Mouse (Mus musculus): Measurements from ENCODE around the gene B3gnt3. TPM values are rescaled to one million over a fixed set of nuclear protein-coding genes. Genes with fewer than 3 reads are reported as not detected.
"Not testable (repeated sequence)": the region's sequence is repeated elsewhere in the genome, so short reads cannot be mapped to it uniquely, and the experiment has no call there.

Gene B3gnt3
- total and polyA plus RNA-seq, 2 experiments from 2014 or later: 6.4 to 8.7 TPM

- Histone ChIP-seq H3K4me2 (ENCODE audit: low read depth, low read length) (peak overlapping the region; percentile 39), H3K27ac (ENCODE audit: low read depth) (no peak overlapping the region), H3K27me3 (ENCODE audit: control insufficient read depth, insufficient read depth, low read length) (peaks cover 36% of the 10 kb centered on the region; the same call in 1 of the 2 replicates), H3K4me1 (ENCODE audit: control insufficient read depth, insufficient read depth) (no peaks in the 10 kb centered on the region), H3K4me3 (ENCODE audit: low read depth, low read length) (no peak overlapping the region), H3K9ac (replicated peaks; ENCODE audit: low read depth, low read length) (no peak overlapping the region), H3K36me3 (replicated peaks; ENCODE audit: control insufficient read depth, insufficient read depth, low read length) (no peaks in the 10 kb centered on the region), H3K9me3 (replicated peaks; ENCODE audit: control insufficient read depth, low read length) (no peaks in the 10 kb centered on the region)
- ATAC-seq (ENCODE audit: insufficient read depth, low read depth) (peak; percentile 64; the same call in 1 of the 2 replicates), DNase-seq (ENCODE audit: low spot score) (no peak)
- WGBS: 24% methylated on average over 25 of the region's 25 CpGs
- TF ChIP-seq CTCF (IDR thresholded peaks at IDR 0.05; ENCODE audit: low read depth) (peak; percentile 87), EP300 (IDR thresholded peaks at IDR 0.05; ENCODE audit: low read depth) (no peak)
Measured at GRCm38 (mm10) chr8:71709800-71710446, 8.3 kb upstream of the B3gnt3 start.

DNA sequence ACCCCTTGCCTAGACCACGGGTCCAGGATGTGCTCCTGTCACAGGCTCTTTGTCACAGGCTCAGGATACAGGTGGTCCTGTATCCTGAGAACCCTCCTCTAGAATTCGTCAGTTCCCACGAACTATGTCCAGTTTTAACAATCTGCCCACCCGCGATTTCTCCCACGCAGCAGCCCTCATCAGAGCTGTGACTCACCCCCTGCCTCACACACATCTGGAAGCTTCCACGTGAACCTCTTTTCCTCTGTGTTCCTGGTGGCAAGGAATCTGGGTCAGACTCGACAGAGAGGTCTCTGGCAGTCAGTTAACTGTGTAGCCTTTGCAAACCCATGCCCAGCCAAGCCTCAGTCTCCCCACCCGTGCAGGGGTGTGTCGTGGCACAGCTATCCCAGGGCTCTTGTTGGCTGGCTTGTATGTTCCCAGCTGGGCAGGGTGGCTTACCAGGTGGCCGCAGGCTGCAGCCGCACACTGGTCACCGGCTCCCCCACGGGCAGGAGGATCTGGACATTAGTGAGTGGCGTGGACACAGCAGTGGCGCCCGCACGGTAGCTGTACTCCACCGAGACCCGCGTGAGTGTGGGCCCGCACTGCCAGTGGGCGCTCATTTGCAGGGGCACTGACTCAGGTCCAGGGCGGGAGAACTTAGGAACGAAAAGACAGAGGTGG lies 7.7 kb upstream of the B3gnt3 start:
- no peak overlapping the region for H3K27ac ChIP-seq (ENCODE audit: low read depth)
- ATAC-seq (ENCODE audit: insufficient read depth, low read depth) (no peak), DNase-seq (ENCODE audit: low spot score) (no peak)
- H3K27me3 ChIP-seq (ENCODE audit: control insufficient read depth, insufficient read depth, low read length): peaks cover 37% of the 10 kb centered on the region; the same call in 1 of the 2 replicates
- no peaks in the 10 kb centered on the region for H3K36me3 ChIP-seq (replicated peaks; ENCODE audit: control insufficient read depth, insufficient read depth, low read length)
- no peaks in the 10 kb centered on the region for H3K4me1 ChIP-seq (ENCODE audit: control insufficient read depth, insufficient read depth)
- no peak overlapping the region for H3K9ac ChIP-seq (replicated peaks; ENCODE audit: low read depth, low read length)
- H3K9me3 ChIP-seq (replicated peaks; ENCODE audit: control insufficient read depth, low read length): no peaks in the 10 kb centered on the region
- WGBS: 34% methylated on average over 25 of the region's 25 CpGs
- H3K4me2 ChIP-seq (ENCODE audit: low read depth, low read length): peak overlapping the region; percentile 39; the same call in 1 of the 2 replicates
- no peak overlapping the region for H3K4me3 ChIP-seq (ENCODE audit: low read depth, low read length)
- no peak for TF ChIP-seq CTCF (IDR thresholded peaks at IDR 0.05; ENCODE audit: low read depth)
- TF ChIP-seq EP300 (IDR thresholded peaks at IDR 0.05; ENCODE audit: low read depth): no peak

DNA sequence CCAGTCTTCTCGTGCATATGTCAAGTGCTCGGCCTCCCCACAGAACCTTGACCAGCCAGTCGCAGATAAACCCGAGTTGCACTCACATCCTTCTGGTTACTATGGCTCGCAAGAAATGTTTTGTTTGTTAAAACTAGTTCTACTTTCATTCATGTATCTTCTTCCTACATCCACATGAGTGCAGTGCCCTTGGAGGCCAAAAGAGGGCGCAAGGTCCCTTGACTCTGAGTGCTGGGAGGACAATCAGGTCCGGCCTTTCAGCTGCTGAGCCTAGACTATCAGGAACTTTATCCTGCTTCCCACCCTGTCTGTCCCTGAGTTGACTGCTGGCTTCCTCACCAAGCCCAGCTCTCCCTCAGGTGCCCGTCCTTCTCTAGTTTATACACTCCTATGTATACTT lies 6.3 kb upstream of the B3gnt3 start:
- DNase-seq (ENCODE audit: low spot score) (no peak), ATAC-seq (ENCODE audit: insufficient read depth, low read depth) (no peak)
- 37% methylated on average over 8 of the region's 8 CpGs for WGBS
- Histone ChIP-seq H3K27me3 (ENCODE audit: control insufficient read depth, insufficient read depth, low read length) (peaks cover 43% of the 10 kb centered on the region; the same call in 1 of the 2 replicates), H3K4me1 (ENCODE audit: control insufficient read depth, insufficient read depth) (no peaks in the 10 kb centered on the region), H3K9ac (replicated peaks; ENCODE audit: low read depth, low read length) (no peak overlapping the region), H3K4me3 (ENCODE audit: low read depth, low read length) (no peak overlapping the region), H3K36me3 (replicated peaks; ENCODE audit: control insufficient read depth, insufficient read depth, low read length) (no peaks in the 10 kb centered on the region), H3K9me3 (replicated peaks; ENCODE audit: control insufficient read depth, low read length) (no peaks in the 10 kb centered on the region), H3K27ac (ENCODE audit: low read depth) (no peak overlapping the region), H3K4me2 (ENCODE audit: low read depth, low read length) (no peak overlapping the region)
- TF ChIP-seq EP300 (IDR thresholded peaks at IDR 0.05; ENCODE audit: low read depth) (no peak), CTCF (IDR thresholded peaks at IDR 0.05; ENCODE audit: low read depth) (peak; percentile 58)

DNA sequence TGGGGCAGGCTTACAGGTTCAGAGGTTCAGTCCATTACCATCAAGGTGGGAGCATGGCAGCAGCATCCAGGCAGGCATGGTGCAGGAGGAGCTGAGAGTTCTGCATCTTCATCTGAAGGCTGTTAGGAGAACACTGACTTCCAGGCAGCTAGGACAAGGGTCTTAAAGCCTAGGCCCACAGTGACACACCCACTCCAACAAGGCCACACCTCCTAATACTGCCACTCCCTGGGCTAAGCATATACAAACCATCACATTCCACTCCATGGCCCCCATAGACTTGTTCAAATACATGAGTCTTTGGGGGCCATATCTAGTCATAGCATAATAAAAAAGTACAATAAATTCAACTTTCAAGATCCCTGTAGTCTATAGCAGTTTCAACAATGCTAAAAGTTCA lies 1.8 kb upstream of the B3gnt3 start:
- not testable (repeated sequence) for H3K36me3 ChIP-seq (replicated peaks; ENCODE audit: control insufficient read depth, insufficient read depth, low read length); H3K4me2 ChIP-seq (ENCODE audit: low read depth, low read length); H3K27ac ChIP-seq (ENCODE audit: low read depth); DNase-seq (ENCODE audit: low spot score); H3K4me1 ChIP-seq (ENCODE audit: control insufficient read depth, insufficient read depth); H3K9ac ChIP-seq (replicated peaks; ENCODE audit: low read depth, low read length); ATAC-seq (ENCODE audit: insufficient read depth, low read depth); H3K4me3 ChIP-seq (ENCODE audit: low read depth, low read length); H3K9me3 ChIP-seq (replicated peaks; ENCODE audit: control insufficient read depth, low read length)
- peaks cover 61% of the 10 kb centered on the region for H3K27me3 ChIP-seq (ENCODE audit: control insufficient read depth, insufficient read depth, low read length)

- Histone ChIP-seq H3K4me2 (ENCODE audit: low read depth, low read length) (no peak overlapping the region), H3K27me3 (ENCODE audit: control insufficient read depth, insufficient read depth, low read length) (peaks cover 57% of the 10 kb centered on the region)
Measured at GRCm38 (mm10) chr8:71702923-71703322, 1.3 kb upstream of the B3gnt3 start.

More at GRCm38 (mm10) chr8:71702923-71703322, 1.3 kb upstream of the B3gnt3 start:
- H3K36me3 ChIP-seq (replicated peaks; ENCODE audit: control insufficient read depth, insufficient read depth, low read length): no peaks in the 10 kb centered on the region
- no peak overlapping the region for H3K4me3 ChIP-seq (ENCODE audit: low read depth, low read length)
- ATAC-seq (ENCODE audit: insufficient read depth, low read depth) (no peak), DNase-seq (ENCODE audit: low spot score) (no peak)
- no peaks in the 10 kb centered on the region for H3K4me1 ChIP-seq (ENCODE audit: control insufficient read depth, insufficient read depth)
- WGBS: 71% methylated on average over 3 of the region's 3 CpGs
- H3K9ac ChIP-seq (replicated peaks; ENCODE audit: low read depth, low read length): no peak overlapping the region
- TF ChIP-seq EP300 (IDR thresholded peaks at IDR 0.05; ENCODE audit: low read depth) (no peak), CTCF (IDR thresholded peaks at IDR 0.05; ENCODE audit: low read depth) (no peak)
- H3K9me3 ChIP-seq (replicated peaks; ENCODE audit: control insufficient read depth, low read length): no peaks in the 10 kb centered on the region
- no peak overlapping the region for H3K27ac ChIP-seq (ENCODE audit: low read depth)
